Mouse (Mus musculus): Measurements from ENCODE around the gene D130052B06Rik.

DNA sequence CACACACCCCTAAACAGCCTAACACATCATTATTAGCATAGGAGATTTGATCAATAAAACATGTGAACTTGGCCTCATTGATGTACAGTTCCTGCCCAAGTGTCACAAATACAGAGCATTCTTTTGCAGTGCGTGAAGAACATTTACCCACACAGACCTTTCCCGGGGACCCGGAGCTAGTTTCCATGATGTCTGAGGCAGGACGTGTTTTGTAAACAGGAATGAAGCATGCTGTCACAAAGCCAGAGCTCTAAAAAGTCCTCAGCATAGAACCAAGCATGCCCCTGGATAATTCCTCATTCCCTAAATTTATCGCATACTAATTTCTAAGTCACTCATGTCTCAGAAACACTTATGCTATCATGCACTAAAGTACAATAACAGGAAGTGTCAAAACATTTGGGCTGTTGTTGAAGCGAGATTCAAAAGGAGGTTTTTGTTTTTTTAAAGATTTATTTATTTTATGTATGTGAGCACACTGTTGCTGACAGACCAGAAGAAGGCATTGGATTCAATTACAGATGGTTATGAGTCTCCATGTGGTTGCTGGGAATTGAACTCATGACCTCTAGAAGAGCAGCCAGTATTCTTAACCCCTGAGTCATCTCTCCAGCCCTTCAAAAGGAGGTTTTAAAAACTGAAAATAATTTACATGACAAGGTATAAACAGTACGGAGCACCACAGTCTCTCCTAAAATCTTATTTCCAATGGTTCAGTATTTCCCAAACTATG lies 56.9 kb downstream of the D130052B06Rik start:
- no peak for TF ChIP-seq POLR2A (IDR thresholded peaks at IDR 0.05; ENCODE audit: insufficient read length, low read depth)
- TF ChIP-seq MYOD1 (IDR thresholded peaks at IDR 0.05; ENCODE audit: control insufficient read depth in 1 of 3, insufficient read length in 2 of 3, low read depth in 2 of 3): no peak
- no peak for TF ChIP-seq POLR2AphosphoS2 (IDR thresholded peaks at IDR 0.05; ENCODE audit: insufficient read length, low read depth)
- no peak for TF ChIP-seq TCF3 (IDR thresholded peaks at IDR 0.05; ENCODE audit: insufficient read length, low read depth)
- no peak for TF ChIP-seq CEBPB (IDR thresholded peaks at IDR 0.05; ENCODE audit: insufficient read depth, poor library complexity, severe bottlenecking)
- TF ChIP-seq USF1 (IDR thresholded peaks at IDR 0.05; ENCODE audit: low read depth): no peak
- TF ChIP-seq MAX (IDR thresholded peaks at IDR 0.05; ENCODE audit: low read depth): no peak
- no peak for TF ChIP-seq E2F4 (IDR thresholded peaks at IDR 0.05; ENCODE audit: insufficient read depth)
- no peak for TF ChIP-seq TCF12 (IDR thresholded peaks at IDR 0.05; ENCODE audit: insufficient read depth, poor library complexity, severe bottlenecking)
- TF ChIP-seq MYOG (IDR thresholded peaks at IDR 0.05; ENCODE audit: control insufficient read depth in 1 of 3, insufficient read depth in 1 of 3, insufficient read length in 2 of 3, low read depth in 2 of 3): no peak
- TF ChIP-seq SRF (IDR thresholded peaks at IDR 0.05; ENCODE audit: control insufficient read depth, insufficient read length, low read depth): no peak
- TF ChIP-seq REST (IDR thresholded peaks at IDR 0.05; ENCODE audit: insufficient read depth, insufficient read length): no peak
